Mouse (Mus musculus) G1E (cell line): ENCODE data around the gene Mns1.

Experiments
- CTCF ChIP-seq: IDR thresholded peaks from 2 replicates; pipeline ENCODE4 v1.5.1; 2012; ENCODE audit warnings: low read depth, low read length, inconsistent platforms, mixed read lengths
- GATA1 ChIP-seq: IDR thresholded peaks from 2 replicates; pipeline ENCODE4 v1.6.1; 2012; ENCODE audit warnings: borderline replicate concordance, low read length, inconsistent platforms, mixed read lengths
- GATA2 ChIP-seq: IDR thresholded peaks from 2 replicates; pipeline ENCODE4 v1.6.1; 2012; ENCODE audit warnings: low read depth, low read length, inconsistent platforms, borderline replicate concordance
- POLR2AphosphoS5 ChIP-seq: IDR thresholded peaks from 2 replicates; pipeline ENCODE4 v1.6.1; 2012; ENCODE audit warnings: low read depth, low read length, inconsistent platforms; ENCODE audit not compliant: insufficient replicate concordance
- TAL1 ChIP-seq: conservative IDR thresholded peaks from 2 replicates; pipeline ENCODE4 v1.6.1; 2012; ENCODE audit warnings: low read depth, low read length, inconsistent platforms, mixed read lengths

- TF ChIP-seq CTCF: no peak
- TF ChIP-seq GATA2: no peak
- TF ChIP-seq GATA1: no peak
- TF ChIP-seq POLR2AphosphoS5: no peak
- no peak for TF ChIP-seq TAL1
Observed at GRCm38 (mm10) chr9:72459703-72460102, 21.9 kb downstream of the Mns1 start.
